Mouse (Mus musculus): ENCODE measurements around the gene Snai1.
A peak's percentile ranks its signal among the peaks of the same experiment; 100 is the strongest.

Gene Snai1

GRCm38 (mm10) chr2:167551342-167551920, 13.4 kb downstream of the Snai1 start:
- DNase-seq (ENCODE audit: low spot score in 2 of 2), result no peak

GRCm38 (mm10) chr2:167552292-167552691, 14.3 kb downstream of the Snai1 start:
- DNase-seq (ENCODE audit: low spot score in 2 of 2), result no peak

GRCm38 (mm10) chr2:167552927-167553402, 15.0 kb downstream of the Snai1 start:
- no peak for DNase-seq (ENCODE audit: low spot score in 2 of 2)

GRCm38 (mm10) chr2:167555766-167556165, 17.8 kb downstream of the Snai1 start:
- DNase-seq (ENCODE audit: low spot score in 2 of 2), result no peak

GRCm38 (mm10) chr2:167559413-167559812, 21.4 kb downstream of the Snai1 start:
- no peak for DNase-seq (ENCODE audit: low spot score in 2 of 2)

GRCm38 (mm10) chr2:167562101-167562500, 24.1 kb downstream of the Snai1 start:
- DNase-seq (ENCODE audit: low spot score in 2 of 2), result no peak

GRCm38 (mm10) chr2:167563035-167563434, 25.0 kb downstream of the Snai1 start:
- DNase-seq (ENCODE audit: low spot score in 2 of 2), result no peak

GRCm38 (mm10) chr2:167563703-167564102, 25.7 kb downstream of the Snai1 start:
- no peak for DNase-seq (ENCODE audit: low spot score in 2 of 2)

GRCm38 (mm10) chr2:167564551-167565311, 26.7 kb downstream of the Snai1 start:
- no peak for DNase-seq (ENCODE audit: low spot score in 2 of 2)

GRCm38 (mm10) chr2:167565312-167565656, 27.3 kb downstream of the Snai1 start:
- no peak for DNase-seq (ENCODE audit: low spot score in 2 of 2)

GRCm38 (mm10) chr2:167565682-167566081, 27.7 kb downstream of the Snai1 start:
- no peak for DNase-seq (ENCODE audit: low spot score in 2 of 2)

GRCm38 (mm10) chr2:167568112-167568511, 30.1 kb downstream of the Snai1 start:
- no peak for DNase-seq (ENCODE audit: low spot score in 2 of 2)

GRCm38 (mm10) chr2:167569934-167570651, 32.1 kb downstream of the Snai1 start:
- DNase-seq (ENCODE audit: low spot score in 2 of 2), result peak in 1 of 2 experiments; percentile 45

GRCm38 (mm10) chr2:167570815-167571214, 32.8 kb downstream of the Snai1 start:
- DNase-seq (ENCODE audit: low spot score in 2 of 2), result no peak

- no peak for DNase-seq (ENCODE audit: low spot score in 2 of 2)
Measured at GRCm38 (mm10) chr2:167571442-167572220, 33.6 kb downstream of the Snai1 start.

GRCm38 (mm10) chr2:167574814-167575213, 36.8 kb downstream of the Snai1 start:
- no peak for DNase-seq (ENCODE audit: low spot score in 2 of 2)

- no peak for DNase-seq (ENCODE audit: low spot score in 2 of 2)
Measured at GRCm38 (mm10) chr2:167575581-167575980, 37.6 kb downstream of the Snai1 start.

GRCm38 (mm10) chr2:167576121-167576620, 38.2 kb downstream of the Snai1 start:
- DNase-seq (ENCODE audit: low spot score in 2 of 2), result no peak

GRCm38 (mm10) chr2:167577186-167577785, 39.3 kb downstream of the Snai1 start:
- DNase-seq (ENCODE audit: low spot score in 2 of 2), result no peak

- DNase-seq (ENCODE audit: low spot score in 2 of 2), result no peak
Measured at GRCm38 (mm10) chr2:167578521-167578920, 40.5 kb downstream of the Snai1 start.
